Mouse (Mus musculus): Measurements from ENCODE around the gene Otx1. TPM values are rescaled to one million over a fixed set of nuclear protein-coding genes. Genes with fewer than 3 reads are reported as not detected.

Gene Otx1
- polyA plus RNA-seq, 1 experiment from 2014 or later: 0.33 TPM

DNA sequence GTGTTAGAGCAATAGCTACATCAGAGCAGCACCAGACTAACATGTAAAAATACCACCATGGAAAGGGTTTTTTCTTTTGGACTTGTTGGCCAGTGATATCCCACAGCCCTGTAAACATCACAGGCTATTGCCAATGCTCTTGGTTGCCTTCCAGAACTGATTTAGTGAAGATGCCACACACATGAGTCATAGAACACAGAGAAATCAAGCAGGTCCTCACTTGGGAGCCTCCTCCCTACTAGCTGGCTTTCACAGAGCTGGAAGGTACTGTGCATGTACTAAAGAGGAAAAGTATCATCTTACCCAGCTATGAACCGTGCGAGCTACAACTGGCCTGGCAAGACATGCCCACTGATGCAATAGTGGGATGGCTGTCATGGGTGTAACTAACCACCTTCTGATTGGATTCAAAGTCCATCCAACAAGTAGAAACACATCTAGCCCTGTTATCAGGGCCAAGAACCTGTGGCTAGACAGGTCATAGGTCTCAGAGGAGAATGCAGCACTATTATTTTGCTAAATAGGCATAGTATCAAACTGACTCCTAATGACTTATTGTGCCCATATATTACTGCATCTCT, 51.0 kb downstream of the Otx1 start:
- Histone ChIP-seq H3K9me3 (no peaks in the 10 kb centered on the region), H3K4me3 (no peak overlapping the region), H3K36me3 (no peaks in the 10 kb centered on the region), H3K27me3 (ENCODE audit: insufficient read depth, poor library complexity, severe bottlenecking) (no peaks in the 10 kb centered on the region), H3K4me1 (no peaks in the 10 kb centered on the region), H3K27ac (no peak overlapping the region)
- no peak for DNase-seq (ENCODE audit: low spot score)
- 86% methylated on average over 2 of the region's 2 CpGs for WGBS

DNA sequence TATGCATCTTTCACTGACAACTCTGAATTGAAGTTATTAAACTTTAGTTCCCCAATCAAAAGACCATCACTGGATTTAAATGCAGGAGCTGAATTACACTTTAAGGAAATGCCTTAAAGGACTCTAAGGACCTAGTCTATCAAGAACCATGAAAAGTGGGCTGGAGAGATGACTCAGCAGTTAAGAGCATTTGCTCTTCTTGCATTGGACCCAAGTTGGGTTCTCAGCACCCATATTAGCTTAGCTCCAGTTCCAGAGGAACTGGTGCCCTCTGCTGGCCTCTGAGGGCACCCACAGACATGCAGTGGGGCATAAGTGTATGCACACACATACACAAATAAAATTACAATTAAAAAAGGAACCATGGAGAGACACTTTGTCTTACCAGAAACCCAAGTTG, 52.6 kb downstream of the Otx1 start:
- DNase-seq (ENCODE audit: low spot score): no peak
- Histone ChIP-seq H3K27me3 (ENCODE audit: insufficient read depth, poor library complexity, severe bottlenecking) (no peaks in the 10 kb centered on the region), H3K36me3 (no peaks in the 10 kb centered on the region), H3K4me3 (no peak overlapping the region), H3K4me1 (no peaks in the 10 kb centered on the region), H3K9me3 (no peaks in the 10 kb centered on the region), H3K27ac (no peak overlapping the region)

All from heart, embryonic 10.5 days (tissue).